Mouse (Mus musculus): ENCODE measurements at regions not wholly inside any gene's neighbourhood (a gene's known extent, or its start where the extent isn't known, plus 50 kb on each side); places are given as distances from the start of the nearest gene placed in this dataset.

DNA sequence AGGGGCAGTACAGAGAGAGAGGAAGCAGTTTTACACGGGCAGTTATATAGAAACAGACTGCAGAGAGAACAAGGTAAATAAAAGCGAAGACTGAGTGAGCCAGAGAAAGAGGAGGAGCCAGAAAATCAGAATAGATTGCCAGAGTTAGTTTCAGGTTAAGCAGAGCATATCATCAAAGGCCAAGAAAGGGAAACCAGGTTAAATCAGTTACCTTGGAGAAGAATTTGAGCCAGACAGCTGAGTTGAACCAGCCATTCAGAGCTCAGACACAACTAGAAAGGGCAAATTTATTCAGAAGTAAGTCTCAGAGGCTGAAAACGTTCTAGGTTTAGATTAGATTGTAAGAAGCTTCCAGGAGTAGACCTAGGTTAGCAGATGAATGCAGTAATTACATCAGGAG is 858.6 kb downstream of the Adgrl3 start:
- Histone ChIP-seq H3K4me2 (ENCODE audit: low read length) (no peak overlapping the region), H3K4me3 (ENCODE audit: low read length) (no peak overlapping the region), H3K4me1 (ENCODE audit: control insufficient read depth, insufficient read depth, low read depth, low read length) (no peaks in the 10 kb centered on the region), H3K27ac (ENCODE audit: low read depth, low read length) (no peak overlapping the region), H3K9ac (ENCODE audit: low read depth, low read length) (no peak overlapping the region), H3K36me3 (ENCODE audit: control insufficient read depth, insufficient read depth, low read length) (no peaks in the 10 kb centered on the region), H3K9me3 (ENCODE audit: control insufficient read depth, low read length) (no peaks in the 10 kb centered on the region), H3K27me3 (replicated peaks; ENCODE audit: control insufficient read depth, insufficient read depth, low read length) (no peaks in the 10 kb centered on the region)
- ATAC-seq = no peak
- 70% methylated on average over 3 of the region's 3 CpGs for WGBS

DNA sequence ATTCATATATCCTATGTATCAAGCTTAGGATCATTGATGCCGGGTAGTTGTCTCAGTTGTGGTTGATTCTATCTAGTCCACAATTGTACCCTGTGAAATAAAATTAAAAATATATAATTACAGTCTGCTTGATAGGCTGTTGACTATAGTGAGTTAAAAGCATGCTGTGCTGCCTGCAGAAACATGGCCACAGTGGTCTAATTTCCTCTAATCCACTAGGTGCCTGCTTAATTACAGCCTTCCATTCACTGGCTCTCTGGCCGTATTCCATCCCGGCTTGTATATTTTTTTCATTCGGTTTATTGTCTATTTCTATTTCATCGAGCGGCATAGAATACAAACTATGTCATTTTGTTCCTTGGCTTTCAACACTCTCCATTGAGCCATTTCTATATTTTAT is 873.4 kb downstream of the Adgrl3 start:
- 79% methylated on average over 6 of the region's 6 CpGs for WGBS
- ATAC-seq = no peak
- no peaks in the 10 kb centered on the region for H3K4me1 ChIP-seq (ENCODE audit: control insufficient read depth, insufficient read depth, low read depth, low read length)

DNA sequence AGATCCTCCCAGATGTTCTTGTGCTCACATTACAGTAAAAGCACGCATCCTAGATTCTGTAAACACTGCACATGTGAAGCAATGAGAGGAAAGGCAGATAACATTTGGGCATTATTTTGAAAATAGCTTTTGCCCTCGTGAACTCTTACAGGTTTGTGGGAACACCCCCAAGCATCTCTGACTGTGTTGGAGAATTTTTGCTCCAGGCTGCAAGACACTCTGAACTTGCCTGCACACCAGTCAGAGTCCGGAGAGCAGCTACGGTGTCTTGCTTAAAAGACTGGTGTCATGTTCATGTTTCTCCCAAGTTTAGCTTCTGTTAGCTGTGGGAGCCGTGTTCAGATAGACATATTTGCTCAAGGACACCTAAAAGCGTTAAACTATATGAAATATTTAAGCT is 889.4 kb downstream of the Adgrl3 start:
- ATAC-seq = no peak
- Histone ChIP-seq H3K9me3 (ENCODE audit: control insufficient read depth, low read length) (no peaks in the 10 kb centered on the region), H3K27ac (ENCODE audit: low read depth, low read length) (no peak overlapping the region), H3K4me3 (ENCODE audit: low read length) (no peak overlapping the region), H3K9ac (ENCODE audit: low read depth, low read length) (no peak overlapping the region), H3K4me2 (ENCODE audit: low read length) (no peak overlapping the region), H3K27me3 (replicated peaks; ENCODE audit: control insufficient read depth, insufficient read depth, low read length) (no peaks in the 10 kb centered on the region), H3K4me1 (ENCODE audit: control insufficient read depth, insufficient read depth, low read depth, low read length) (no peaks in the 10 kb centered on the region), H3K36me3 (ENCODE audit: control insufficient read depth, insufficient read depth, low read length) (no peaks in the 10 kb centered on the region)
- 83% methylated on average over 6 of the region's 6 CpGs for WGBS

More for the DNA sequence above, 873.4 kb downstream of the Adgrl3 start:
- Histone ChIP-seq H3K4me3 (ENCODE audit: low read length) (no peak overlapping the region), H3K9me3 (ENCODE audit: control insufficient read depth, low read length) (no peaks in the 10 kb centered on the region), H3K9ac (ENCODE audit: low read depth, low read length) (no peak overlapping the region), H3K27me3 (replicated peaks; ENCODE audit: control insufficient read depth, insufficient read depth, low read length) (no peaks in the 10 kb centered on the region), H3K4me2 (ENCODE audit: low read length) (no peak overlapping the region), H3K36me3 (ENCODE audit: control insufficient read depth, insufficient read depth, low read length) (no peaks in the 10 kb centered on the region), H3K27ac (ENCODE audit: low read depth, low read length) (no peak overlapping the region)

DNA sequence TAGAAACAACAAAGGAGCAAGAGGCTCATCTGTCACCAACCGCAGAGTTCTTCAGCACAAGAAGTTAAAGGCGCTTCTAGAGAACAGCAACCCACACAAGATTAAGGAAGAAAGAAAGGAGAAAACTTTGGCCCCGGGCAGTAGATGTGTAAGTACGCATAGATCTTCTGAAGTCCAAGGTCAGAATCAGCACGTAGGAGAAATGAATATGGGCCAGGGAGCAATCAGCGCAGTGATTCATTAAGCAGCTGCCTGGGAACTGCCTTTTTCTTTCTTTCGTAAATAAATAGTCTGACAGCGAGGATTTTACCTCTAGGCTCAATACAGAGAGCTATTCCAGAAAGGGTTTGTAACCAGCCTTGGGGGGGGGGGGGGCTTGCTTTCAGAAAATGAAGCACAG is 890.0 kb downstream of the Adgrl3 start:
- WGBS = 41% methylated on average over 8 of the region's 8 CpGs

DNA sequence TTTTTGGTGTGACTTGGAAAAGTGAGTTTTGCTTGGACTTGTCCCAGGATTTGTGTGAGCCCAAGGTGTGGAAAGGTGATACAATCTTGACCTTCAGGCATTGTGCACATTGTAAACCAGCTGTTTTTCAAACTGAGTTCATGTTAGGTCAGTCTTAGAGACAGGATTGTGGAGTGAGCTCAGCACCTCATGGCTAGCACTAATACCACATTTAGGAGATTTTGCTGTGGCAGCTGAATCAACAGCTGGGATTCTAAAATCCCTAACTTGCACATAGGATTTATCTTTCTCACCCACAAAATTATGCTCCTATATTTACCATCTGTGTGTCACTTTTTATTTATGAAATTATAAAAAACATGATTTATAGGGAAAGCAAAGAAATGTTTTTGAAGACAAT is 896.7 kb downstream of the Adgrl3 start:
- no peaks in the 10 kb centered on the region for H3K4me1 ChIP-seq (ENCODE audit: control insufficient read depth, insufficient read depth, low read depth, low read length)
- H3K36me3 ChIP-seq (ENCODE audit: control insufficient read depth, insufficient read depth, low read length) = no peaks in the 10 kb centered on the region
- H3K27me3 ChIP-seq (replicated peaks; ENCODE audit: control insufficient read depth, insufficient read depth, low read length) = no peaks in the 10 kb centered on the region
- no peak overlapping the region for H3K4me2 ChIP-seq (ENCODE audit: low read length)
- no peak for ATAC-seq
- no peaks in the 10 kb centered on the region for H3K9me3 ChIP-seq (ENCODE audit: control insufficient read depth, low read length)
- no peak overlapping the region for H3K27ac ChIP-seq (ENCODE audit: low read depth, low read length)
- H3K4me3 ChIP-seq (ENCODE audit: low read length) = no peak overlapping the region
- no peak overlapping the region for H3K9ac ChIP-seq (ENCODE audit: low read depth, low read length)

More for the DNA sequence above, 890.0 kb downstream of the Adgrl3 start:
- no peaks in the 10 kb centered on the region for H3K4me1 ChIP-seq (ENCODE audit: control insufficient read depth, insufficient read depth, low read depth, low read length)
- no peak overlapping the region for H3K4me3 ChIP-seq (ENCODE audit: low read length)
- no peaks in the 10 kb centered on the region for H3K27me3 ChIP-seq (replicated peaks; ENCODE audit: control insufficient read depth, insufficient read depth, low read length)
- H3K9me3 ChIP-seq (ENCODE audit: control insufficient read depth, low read length) = no peaks in the 10 kb centered on the region
- no peak overlapping the region for H3K9ac ChIP-seq (ENCODE audit: low read depth, low read length)
- ATAC-seq = peak; percentile 14; the same call in 1 of the 2 replicates
- no peak overlapping the region for H3K27ac ChIP-seq (ENCODE audit: low read depth, low read length)
- no peaks in the 10 kb centered on the region for H3K36me3 ChIP-seq (ENCODE audit: control insufficient read depth, insufficient read depth, low read length)
- H3K4me2 ChIP-seq (ENCODE audit: low read length) = no peak overlapping the region

DNA sequence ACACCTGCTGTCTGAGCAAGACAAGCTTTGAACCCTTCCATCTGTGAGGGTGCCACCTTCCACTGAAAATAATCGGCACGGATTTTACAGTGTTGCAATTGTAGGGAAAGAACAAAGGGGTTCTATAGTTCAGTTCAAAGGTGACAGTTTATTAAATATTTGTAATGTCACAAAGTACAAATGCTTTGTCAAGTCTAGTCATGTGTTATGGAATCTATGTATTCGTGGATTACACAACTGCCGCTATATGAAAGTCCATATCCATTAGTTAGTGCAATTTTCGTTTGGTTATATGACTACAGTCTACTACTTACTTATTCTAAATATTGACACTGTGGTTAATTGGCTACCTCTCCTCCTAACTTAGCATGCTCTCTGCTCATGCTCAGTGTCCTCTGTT is 920.9 kb downstream of the Adgrl3 start:
- ATAC-seq = no peak
- WGBS = 88% methylated on average over 5 of the region's 5 CpGs
- Histone ChIP-seq H3K4me2 (ENCODE audit: low read length) (no peak overlapping the region), H3K9me3 (ENCODE audit: control insufficient read depth, low read length) (no peaks in the 10 kb centered on the region), H3K27me3 (replicated peaks; ENCODE audit: control insufficient read depth, insufficient read depth, low read length) (no peaks in the 10 kb centered on the region), H3K4me1 (ENCODE audit: control insufficient read depth, insufficient read depth, low read depth, low read length) (no peaks in the 10 kb centered on the region), H3K9ac (ENCODE audit: low read depth, low read length) (no peak overlapping the region), H3K36me3 (ENCODE audit: control insufficient read depth, insufficient read depth, low read length) (no peaks in the 10 kb centered on the region), H3K27ac (ENCODE audit: low read depth, low read length) (no peak overlapping the region), H3K4me3 (ENCODE audit: low read length) (no peak overlapping the region)

DNA sequence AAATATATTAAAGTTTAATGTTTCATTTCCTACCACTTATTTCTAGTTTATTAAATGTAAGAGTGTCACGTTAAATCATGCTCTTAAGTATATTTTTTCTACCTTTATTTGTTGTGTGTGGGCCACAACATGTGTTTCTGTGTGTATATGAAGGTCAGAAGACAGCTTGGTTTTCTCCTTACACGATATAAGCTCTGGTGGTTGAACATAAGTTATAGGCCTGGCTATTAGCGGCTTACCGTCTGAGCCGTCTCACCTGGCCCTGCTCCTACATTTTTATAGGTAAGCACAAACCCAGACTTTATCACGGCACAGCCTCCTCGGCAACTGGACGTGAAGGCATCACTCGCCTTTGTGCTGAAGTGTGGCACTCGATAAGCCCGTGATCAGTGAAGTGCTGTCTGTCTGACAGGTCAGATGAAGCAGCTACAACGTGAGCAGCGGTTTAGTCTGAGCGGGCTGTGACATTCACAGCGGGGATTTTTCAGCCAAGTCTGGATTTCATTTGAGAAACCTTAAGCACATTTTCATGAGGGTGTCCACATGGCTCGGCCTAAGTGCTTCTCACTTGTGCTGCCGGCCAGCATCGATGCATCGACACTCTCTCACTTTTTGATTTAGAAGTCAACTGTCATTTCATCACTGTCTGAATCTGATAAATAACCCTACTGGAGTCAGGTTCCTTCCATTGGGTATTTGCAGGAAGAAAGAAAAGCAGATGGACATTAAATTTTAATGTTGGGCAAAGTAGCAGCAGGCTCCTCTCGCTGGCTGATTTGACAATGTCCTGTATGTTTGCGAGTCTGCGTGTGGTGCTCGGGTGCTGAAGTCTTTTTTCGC is 950.0 kb downstream of the Adgrl3 start:
- Histone ChIP-seq H3K4me1 (ENCODE audit: control insufficient read depth, insufficient read depth, low read depth, low read length) (no peaks in the 10 kb centered on the region), H3K36me3 (ENCODE audit: control insufficient read depth, insufficient read depth, low read length) (no peaks in the 10 kb centered on the region), H3K4me2 (ENCODE audit: low read length) (peak overlapping the region; percentile 7; the same call in 1 of the 2 replicates), H3K9ac (ENCODE audit: low read depth, low read length) (no peak overlapping the region), H3K4me3 (ENCODE audit: low read length) (no peak overlapping the region), H3K9me3 (ENCODE audit: control insufficient read depth, low read length) (no peaks in the 10 kb centered on the region), H3K27me3 (replicated peaks; ENCODE audit: control insufficient read depth, insufficient read depth, low read length) (no peaks in the 10 kb centered on the region), H3K27ac (ENCODE audit: low read depth, low read length) (no peak overlapping the region)
- no peak for ATAC-seq
- WGBS = 68% methylated on average over 24 of the region's 24 CpGs

DNA sequence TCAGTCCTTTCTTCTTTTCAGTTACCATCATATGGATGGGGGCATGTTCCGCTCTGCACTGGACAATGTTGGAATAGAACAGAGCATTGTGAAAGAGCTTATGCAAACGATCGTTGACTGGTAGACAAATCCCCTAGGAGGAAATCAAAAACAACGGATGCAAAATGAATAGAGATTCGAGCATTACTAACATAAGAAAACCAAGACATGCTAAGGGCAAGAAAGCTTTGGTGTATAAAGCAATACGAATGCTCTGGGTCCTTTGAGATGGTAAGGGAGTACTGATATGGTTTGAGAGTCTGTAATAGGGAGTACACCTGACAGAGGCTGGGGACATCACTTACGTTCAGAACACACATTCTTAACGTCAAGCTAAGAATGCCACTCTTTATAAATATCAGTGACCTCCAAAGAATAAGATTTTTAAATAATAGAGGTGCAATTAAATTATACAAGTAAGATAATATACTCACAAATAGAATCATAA is 950.6 kb downstream of the Adgrl3 start:
- Histone ChIP-seq H3K9ac (ENCODE audit: low read depth, low read length) (no peak overlapping the region), H3K9me3 (ENCODE audit: control insufficient read depth, low read length) (no peaks in the 10 kb centered on the region), H3K4me1 (ENCODE audit: control insufficient read depth, insufficient read depth, low read depth, low read length) (no peaks in the 10 kb centered on the region), H3K27me3 (replicated peaks; ENCODE audit: control insufficient read depth, insufficient read depth, low read length) (no peaks in the 10 kb centered on the region), H3K4me3 (ENCODE audit: low read length) (no peak overlapping the region), H3K36me3 (ENCODE audit: control insufficient read depth, insufficient read depth, low read length) (no peaks in the 10 kb centered on the region), H3K4me2 (ENCODE audit: low read length) (no peak overlapping the region; the same call in 1 of the 2 replicates), H3K27ac (ENCODE audit: low read depth, low read length) (no peak overlapping the region)
- ATAC-seq = no peak
- 59% methylated on average over 8 of the region's 8 CpGs for WGBS

DNA sequence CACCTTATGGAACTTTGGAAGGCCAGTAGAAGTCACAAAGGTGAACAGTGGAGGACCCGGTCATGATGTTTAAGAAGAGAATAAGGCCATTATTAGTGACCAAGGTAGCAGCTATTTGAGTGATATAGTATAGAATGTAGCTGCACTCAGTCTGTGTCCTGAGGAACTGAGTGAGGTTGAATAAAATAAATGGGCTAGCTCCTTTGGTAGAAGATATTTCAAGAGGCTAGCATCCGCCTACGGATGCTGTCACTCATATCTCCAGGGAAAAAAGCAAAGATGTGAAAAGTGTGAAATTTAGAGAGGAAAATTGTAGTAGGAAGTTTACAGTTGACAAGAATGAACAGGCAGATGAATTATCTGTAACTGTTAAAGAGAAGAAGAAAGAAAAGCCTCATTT is 956.6 kb downstream of the Adgrl3 start:
- Histone ChIP-seq H3K4me1 (ENCODE audit: control insufficient read depth, insufficient read depth, low read depth, low read length) (no peaks in the 10 kb centered on the region), H3K9ac (ENCODE audit: low read depth, low read length) (no peak overlapping the region), H3K36me3 (ENCODE audit: control insufficient read depth, insufficient read depth, low read length) (no peaks in the 10 kb centered on the region), H3K4me3 (ENCODE audit: low read length) (no peak overlapping the region), H3K4me2 (ENCODE audit: low read length) (no peak overlapping the region), H3K27me3 (replicated peaks; ENCODE audit: control insufficient read depth, insufficient read depth, low read length) (no peaks in the 10 kb centered on the region), H3K27ac (ENCODE audit: low read depth, low read length) (no peak overlapping the region), H3K9me3 (ENCODE audit: control insufficient read depth, low read length) (no peaks in the 10 kb centered on the region)
- ATAC-seq = no peak
- WGBS = 96% methylated on average over 3 of the region's 3 CpGs

All from hindbrain, embryonic 16.5 days (tissue).